Mouse (Mus musculus) heart, embryonic 11.5 days (tissue): ENCODE measurements at regions not wholly inside any gene's neighbourhood (a gene's known extent, or its start where the extent isn't known, plus 50 kb on each side); places are given as distances from the start of the nearest gene placed in this dataset.

Source experiments
- ATAC-seq: fragments of 200-750 bp; cut with Nextera tagmentation; replicated peaks from 2 replicates; pipeline ENCODE4 v1.8.0; 2017; ENCODE audit warnings: moderate library complexity; ENCODE audit not compliant: insufficient number of reproducible peaks, low FRiP score, low TSS enrichment
- H3K27ac ChIP-seq: fragments of 300-500 bp; sonication (generic); 2 replicates; pipeline ENCODE4 v1.5.1; 2014; ENCODE audit warnings: mild to moderate bottlenecking, low read depth, low read length
- H3K27me3 ChIP-seq: fragments of 300-500 bp; sonication (generic); 2 replicates; pipeline ENCODE4 v1.6.1; 2014; ENCODE audit warnings: mild to moderate bottlenecking, low read length, mixed read lengths; ENCODE audit not compliant: control insufficient read depth, insufficient read depth
- H3K36me3 ChIP-seq: fragments of 300-500 bp; sonication (generic); 2 replicates; pipeline ENCODE4 v1.6.1; 2014; ENCODE audit warnings: mild to moderate bottlenecking, low read length, moderate library complexity, mixed read lengths; ENCODE audit not compliant: control insufficient read depth, insufficient read depth
- H3K4me1 ChIP-seq: fragments of 300-500 bp; sonication (generic); 2 replicates; pipeline ENCODE4 v1.6.1; 2014; ENCODE audit warnings: low read length; ENCODE audit not compliant: control insufficient read depth, insufficient read depth
- H3K4me2 ChIP-seq: fragments of 300-500 bp; sonication (generic); 2 replicates; pipeline ENCODE4 v1.6.1; 2014; ENCODE audit warnings: mild to moderate bottlenecking, moderate library complexity
- H3K4me3 ChIP-seq: fragments of 300-500 bp; sonication (generic); 2 replicates; pipeline ENCODE4 v1.5.1; 2014; ENCODE audit warnings: low read depth, low read length
- H3K9ac ChIP-seq: fragments of 300-500 bp; sonication (generic); 2 replicates; pipeline ENCODE4 v1.6.1; 2014; ENCODE audit warnings: mild to moderate bottlenecking, low read depth, low read length, moderate library complexity
- H3K9me3 ChIP-seq: fragments of 300-500 bp; sonication (generic); replicated peaks from 2 replicates; pipeline ENCODE4 v1.6.1; 2016; ENCODE audit warnings: low read length; ENCODE audit not compliant: control insufficient read depth
- WGBS: fragments of 180-500 bp; shearing (Covaris S2); extraction: QIAGEN DNeasy Blood & Tissue Kit; methylation state at CpG from one replicate; pipeline ENCODE4 v1.1.7; 2014; ENCODE audit not compliant: insufficient replicate concordance; 5-methylcytosine and 5-hydroxymethylcytosine counted together

DNA sequence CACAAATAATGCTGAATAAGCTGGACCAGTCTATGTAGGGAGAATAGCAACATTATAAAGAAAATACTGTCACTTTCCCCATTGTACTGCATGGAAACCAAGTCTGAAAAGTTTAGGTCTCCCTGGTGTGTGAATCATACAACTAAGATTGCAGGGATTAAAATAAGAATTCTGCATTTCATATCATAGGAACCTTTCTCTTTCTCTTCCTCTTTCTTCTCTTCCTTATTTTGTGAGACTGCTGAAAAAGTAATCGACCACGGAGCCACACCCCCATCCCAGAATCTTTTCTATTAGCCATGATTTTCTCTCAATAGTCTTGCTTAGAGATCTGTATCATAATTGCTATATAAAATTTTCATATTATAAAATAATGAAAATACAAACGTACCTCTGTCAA lies 118.4 kb upstream of the Paip1 start:
- no peaks in the 10 kb centered on the region for H3K9me3 ChIP-seq
- no peak overlapping the region for H3K4me2 ChIP-seq
- no peak for ATAC-seq
- H3K9ac ChIP-seq: no peak overlapping the region
- WGBS: 67% methylated on average over 3 of the region's 3 CpGs
- no peak overlapping the region for H3K27ac ChIP-seq
- no peaks in the 10 kb centered on the region for H3K27me3 ChIP-seq
- no peaks in the 10 kb centered on the region for H3K36me3 ChIP-seq
- no peak overlapping the region for H3K4me3 ChIP-seq
- H3K4me1 ChIP-seq: no peaks in the 10 kb centered on the region

DNA sequence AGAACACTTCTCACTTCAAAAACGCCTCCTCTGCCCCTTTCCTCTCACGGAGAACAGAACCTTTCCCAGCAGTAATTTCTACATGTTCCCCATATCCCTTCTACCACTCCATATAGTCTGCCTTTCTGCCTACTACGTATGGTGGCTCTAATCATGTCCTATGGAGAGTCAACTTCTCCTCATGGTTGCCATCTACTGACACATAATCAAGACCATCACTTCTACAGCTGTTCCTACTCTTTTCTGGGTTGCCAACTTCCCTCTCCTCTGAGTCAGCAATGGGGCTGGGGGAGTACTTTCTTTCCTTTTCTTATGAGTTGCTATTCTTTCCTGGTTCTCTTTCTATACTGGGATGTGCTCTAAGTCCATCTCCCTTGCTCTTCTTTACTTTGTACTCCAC lies 114.0 kb upstream of the Paip1 start:
- Histone ChIP-seq H3K9ac (no peak overlapping the region), H3K4me1 (no peaks in the 10 kb centered on the region), H3K4me2 (no peak overlapping the region), H3K9me3 (no peaks in the 10 kb centered on the region), H3K36me3 (no peaks in the 10 kb centered on the region), H3K27ac (no peak overlapping the region), H3K27me3 (no peaks in the 10 kb centered on the region), H3K4me3 (no peak overlapping the region)
- WGBS: 68% methylated on average over 3 of the region's 3 CpGs
- no peak for ATAC-seq

DNA sequence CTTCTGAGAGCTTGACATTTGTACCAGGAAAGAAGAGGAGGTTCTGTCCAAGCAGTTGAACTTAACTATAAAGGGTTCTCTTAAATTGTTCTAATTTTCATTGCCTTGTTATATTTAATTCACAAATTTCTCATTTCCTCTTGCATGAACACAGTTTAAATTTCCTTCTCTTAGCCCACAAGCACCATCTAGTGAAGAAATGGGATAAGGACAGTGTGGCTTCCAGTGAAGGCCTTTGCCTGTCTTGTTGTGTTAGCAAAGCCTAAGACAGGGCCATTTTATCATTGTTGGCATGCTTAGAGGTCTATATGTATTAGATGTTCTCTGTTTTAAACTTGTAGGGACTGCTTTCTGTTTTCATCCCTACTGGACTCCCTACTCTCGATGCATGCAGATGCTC lies 110.0 kb upstream of the Paip1 start:
- H3K27ac ChIP-seq: no peak overlapping the region
- WGBS: 66% methylated on average over 1 of the region's 1 CpGs
- H3K4me2 ChIP-seq: no peak overlapping the region
- H3K36me3 ChIP-seq: no peaks in the 10 kb centered on the region
- no peak overlapping the region for H3K9ac ChIP-seq
- no peaks in the 10 kb centered on the region for H3K27me3 ChIP-seq
- H3K4me1 ChIP-seq: no peaks in the 10 kb centered on the region
- ATAC-seq: no peak
- no peak overlapping the region for H3K4me3 ChIP-seq
- H3K9me3 ChIP-seq: no peaks in the 10 kb centered on the region

DNA sequence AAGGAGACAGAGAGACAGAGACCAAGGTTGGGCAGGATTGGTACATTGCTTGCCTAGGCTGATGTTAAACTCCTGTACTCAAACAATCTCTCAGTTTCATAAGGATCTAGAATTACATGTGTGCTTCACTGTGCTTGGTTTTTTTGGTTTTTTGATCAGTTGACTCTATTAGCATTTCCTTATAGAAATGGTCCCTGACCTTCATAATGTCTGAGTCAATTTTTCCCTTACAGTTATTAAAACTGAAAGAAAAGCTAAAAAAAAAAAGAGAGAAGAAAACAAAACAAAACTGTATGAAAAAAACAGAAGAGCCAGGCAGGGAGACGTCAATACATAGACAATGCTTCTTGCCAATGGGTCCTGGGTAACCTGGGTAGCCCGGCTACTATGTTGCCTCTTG lies 102.9 kb upstream of the Paip1 start:
- Histone ChIP-seq H3K36me3 (no peaks in the 10 kb centered on the region), H3K9ac (no peak overlapping the region), H3K4me2 (no peak overlapping the region), H3K4me3 (no peak overlapping the region), H3K27ac (no peak overlapping the region), H3K27me3 (no peaks in the 10 kb centered on the region), H3K9me3 (no peaks in the 10 kb centered on the region), H3K4me1 (no peaks in the 10 kb centered on the region)
- 86% methylated on average over 2 of the region's 2 CpGs for WGBS
- no peak for ATAC-seq

DNA sequence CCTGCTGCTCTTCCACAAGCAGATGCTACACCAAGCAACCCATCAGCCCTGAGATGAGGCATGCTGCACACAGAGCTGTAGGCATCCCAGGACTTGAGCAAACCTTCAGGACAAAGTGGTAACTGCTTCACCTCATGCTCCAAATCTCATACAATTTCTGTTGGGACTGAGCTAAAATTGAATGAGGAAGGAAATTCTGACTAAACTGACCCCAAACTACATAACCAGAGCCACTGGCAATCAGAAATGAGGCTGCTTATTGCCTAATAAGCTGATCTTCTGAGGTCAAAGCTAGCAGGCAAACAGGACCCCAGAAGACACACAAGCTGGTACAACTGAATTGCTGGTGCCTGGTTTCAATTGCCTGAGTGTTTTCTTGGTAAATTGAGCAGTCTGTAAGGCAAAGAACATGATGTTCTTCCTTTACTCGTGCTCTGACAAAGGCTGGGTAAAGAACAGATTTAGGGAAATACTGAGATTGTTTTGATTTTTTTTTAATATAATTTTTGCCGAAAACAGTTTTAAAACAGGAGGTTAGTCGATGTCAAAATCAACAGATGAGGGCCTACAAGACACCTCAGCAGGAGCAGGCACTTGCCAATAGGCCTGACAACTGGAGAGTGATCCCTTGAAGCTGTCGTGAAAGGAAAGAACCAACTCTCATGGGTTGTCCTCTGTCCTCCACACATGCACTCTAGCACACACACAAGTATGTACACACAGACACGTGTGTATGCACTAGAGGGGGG lies 101.3 kb upstream of the Paip1 start:
- Histone ChIP-seq H3K9me3 (no peaks in the 10 kb centered on the region), H3K9ac (no peak overlapping the region), H3K4me3 (no peak overlapping the region), H3K27ac (no peak overlapping the region), H3K27me3 (no peaks in the 10 kb centered on the region), H3K4me1 (no peaks in the 10 kb centered on the region), H3K4me2 (no peak overlapping the region), H3K36me3 (no peaks in the 10 kb centered on the region)
- ATAC-seq: no peak
- WGBS: 79% methylated on average over 5 of the region's 5 CpGs

DNA sequence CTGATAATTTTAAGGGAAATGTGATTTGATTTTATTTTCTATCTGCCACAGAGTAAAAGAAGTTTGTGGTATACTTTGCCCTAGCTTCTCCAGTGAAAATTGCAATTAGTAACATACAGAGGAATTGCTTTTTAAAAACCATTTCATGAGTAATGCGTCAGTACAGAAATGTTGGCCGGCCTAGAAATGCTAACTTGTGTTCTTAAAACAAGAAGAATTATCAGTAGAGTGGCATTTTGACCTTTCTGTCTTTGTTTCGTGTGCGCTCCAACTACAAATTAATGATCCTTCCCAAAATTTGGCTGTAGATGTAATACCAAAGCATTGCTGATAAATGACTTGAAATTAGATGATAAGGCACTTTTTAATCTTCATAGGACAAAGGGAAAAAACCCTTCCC lies 99.7 kb upstream of the Paip1 start:
- Histone ChIP-seq H3K4me3 (no peak overlapping the region), H3K27me3 (no peaks in the 10 kb centered on the region), H3K27ac (no peak overlapping the region), H3K36me3 (no peaks in the 10 kb centered on the region), H3K4me1 (no peaks in the 10 kb centered on the region), H3K9me3 (no peaks in the 10 kb centered on the region), H3K9ac (no peak overlapping the region), H3K4me2 (no peak overlapping the region)
- 91% methylated on average over 4 of the region's 4 CpGs for WGBS
- no peak for ATAC-seq

DNA sequence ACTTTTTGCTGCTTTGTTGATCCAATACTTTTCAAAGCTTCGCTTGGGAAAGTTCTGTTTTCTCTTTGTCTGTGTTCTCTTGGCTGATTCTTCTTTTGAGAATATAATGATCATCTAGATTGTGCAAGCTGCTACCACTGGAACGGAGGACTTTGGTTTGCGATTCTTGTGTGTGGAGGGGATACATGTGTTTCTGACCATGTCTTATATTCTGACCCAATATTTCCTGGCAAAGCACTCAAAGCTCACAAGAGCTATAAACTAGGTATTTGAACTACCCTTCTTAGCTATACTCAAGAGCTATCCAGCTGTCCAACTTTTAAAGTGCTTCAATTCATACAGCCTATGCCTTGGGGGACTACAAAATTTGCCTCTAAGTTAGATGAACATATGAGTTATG lies 96.6 kb upstream of the Paip1 start:
- Histone ChIP-seq H3K9me3 (no peaks in the 10 kb centered on the region), H3K4me3 (no peak overlapping the region), H3K36me3 (peaks cover 4% of the 10 kb centered on the region), H3K9ac (no peak overlapping the region), H3K27ac (no peak overlapping the region), H3K27me3 (no peaks in the 10 kb centered on the region), H3K4me1 (no peaks in the 10 kb centered on the region), H3K4me2 (no peak overlapping the region)
- 88% methylated on average over 3 of the region's 3 CpGs for WGBS
- no peak for ATAC-seq

DNA sequence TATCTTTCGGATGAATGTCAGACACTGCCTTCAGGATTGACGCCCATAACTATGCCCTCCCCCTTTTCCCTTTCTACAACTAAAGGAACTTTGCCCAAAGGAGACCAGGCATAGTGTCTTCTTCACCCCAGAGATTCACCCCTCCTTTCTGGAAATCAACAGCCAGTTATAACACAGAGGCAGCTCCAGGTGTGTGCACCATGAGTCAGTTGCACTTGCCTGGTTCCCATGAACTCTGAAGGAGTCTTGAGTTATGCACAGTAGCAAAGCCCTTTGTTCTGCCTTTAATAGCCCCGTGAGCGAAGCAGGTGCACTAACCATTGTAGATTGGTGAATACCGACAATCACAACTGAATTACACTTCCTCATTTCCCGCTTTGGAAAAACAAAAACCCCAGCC lies 94.5 kb upstream of the Paip1 start:
- WGBS: 81% methylated on average over 6 of the region's 6 CpGs
- Histone ChIP-seq H3K4me2 (no peak overlapping the region), H3K4me1 (no peaks in the 10 kb centered on the region), H3K27me3 (no peaks in the 10 kb centered on the region), H3K36me3 (peaks cover 15% of the 10 kb centered on the region), H3K9me3 (no peaks in the 10 kb centered on the region), H3K4me3 (no peak overlapping the region), H3K9ac (no peak overlapping the region), H3K27ac (no peak overlapping the region)
- ATAC-seq: no peak

DNA sequence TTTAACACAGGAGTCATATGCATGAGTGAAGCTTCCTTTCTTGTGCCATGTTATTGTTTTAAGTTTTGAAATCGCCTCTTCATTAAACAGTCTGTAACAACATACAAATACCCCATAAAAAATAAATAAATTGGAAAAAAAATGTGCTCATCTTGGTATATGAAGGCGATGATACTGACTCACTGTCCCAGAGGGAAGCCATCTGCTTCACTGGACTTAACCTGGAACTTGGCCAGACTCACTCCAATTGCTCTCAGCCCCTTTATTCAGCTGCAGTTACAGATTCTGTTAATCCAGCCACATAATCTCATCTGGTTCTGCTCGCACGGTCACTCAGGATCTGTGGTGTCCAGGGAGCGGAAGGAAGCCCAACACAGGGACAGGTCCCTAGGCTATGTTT lies 90.5 kb upstream of the Paip1 start:
- 92% methylated on average over 5 of the region's 5 CpGs for WGBS
- H3K36me3 ChIP-seq: peaks cover 15% of the 10 kb centered on the region

More for the DNA sequence above, 90.5 kb upstream of the Paip1 start:
- Histone ChIP-seq H3K4me1 (no peaks in the 10 kb centered on the region), H3K27me3 (no peaks in the 10 kb centered on the region), H3K9me3 (no peaks in the 10 kb centered on the region), H3K9ac (no peak overlapping the region), H3K4me3 (no peak overlapping the region), H3K27ac (no peak overlapping the region), H3K4me2 (no peak overlapping the region)
- no peak for ATAC-seq
